ENCODE assay signal across 15 mouse cellular contexts in the genomic region with DNA sequence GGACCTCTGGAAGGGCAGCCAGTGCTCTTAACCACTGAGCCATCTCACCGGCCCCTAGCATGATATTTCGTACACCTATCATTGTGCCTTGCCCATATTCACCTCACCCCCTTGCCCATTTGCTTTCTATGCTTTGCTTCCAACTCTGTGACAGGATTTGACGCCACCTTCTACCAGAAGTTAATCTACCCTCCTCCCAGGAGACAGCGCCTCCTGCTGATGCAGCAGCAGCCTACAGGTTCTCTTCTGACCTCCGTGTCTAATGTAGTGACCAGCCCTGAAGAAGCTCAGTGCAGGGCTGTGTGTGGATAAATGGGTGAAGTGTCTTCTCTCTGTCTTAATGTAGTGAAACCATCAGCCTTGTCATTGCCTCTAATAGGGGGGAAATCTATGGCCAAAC. TPM values are rescaled to one million over a fixed set of nuclear protein-coding genes. Genes with fewer than 3 reads are reported as not detected.
DNase-seq lines count a peak whose midpoint lies in the region; ATAC-seq and TF ChIP-seq lines count a peak whose summit lies in the region.
"Had no signal": no experiment of that assay in that cellular context is flagged by ENCODE, and none has a peak within 500 bp of the region (broad histone marks: within the 10 kb centered on the region; RNA-seq: fewer than 3 reads in every experiment).

No protein-coding gene starts in this region.

- no peak overlapping the region for H3K4me2 ChIP-seq in heart, embryonic 11.5 days
- no peak overlapping the region for H3K4me2 ChIP-seq in lung, embryonic 14.5 days
- H3K4me2 ChIP-seq in neural tube, embryonic 15.5 days: no peak overlapping the region
- H3K4me2 ChIP-seq: forebrain, embryonic 15.5 days; limb, embryonic 15.5 days had no signal

- H3K79me2 ChIP-seq in heart, adult 2 months (replicated peaks; ENCODE audit: control insufficient read depth, insufficient read depth, low read length): no peaks in the 10 kb centered on the region

- no peak overlapping the region for H3K9ac ChIP-seq in heart, adult 2 months (ENCODE audit: low read depth, low read length)
- no peak overlapping the region for H3K9ac ChIP-seq in heart, embryonic 11.5 days (ENCODE audit: low read depth, low read length)
- H3K9ac ChIP-seq in lung, embryonic 14.5 days: no peak overlapping the region
- H3K9ac ChIP-seq in ES-E14 (ENCODE audit: insufficient read depth, low read depth, low read length, poor library complexity, severe bottlenecking): no peak overlapping the region
- H3K9ac ChIP-seq in neural tube, embryonic 15.5 days (replicated peaks): no peak overlapping the region
- H3K9ac ChIP-seq: forebrain, embryonic 15.5 days; limb, embryonic 15.5 days had no signal

- WGBS in heart, adult 2 months: 73% methylated on average over 5 of the region's 5 CpGs
- 55% methylated on average over 5 of the region's 5 CpGs for WGBS in heart, embryonic 11.5 days (ENCODE audit: insufficient replicate concordance)
- WGBS in lung, embryonic 14.5 days: 56% methylated on average over 5 of the region's 5 CpGs
- WGBS in neural tube, embryonic 15.5 days: 57% methylated on average over 5 of the region's 5 CpGs

- TF ChIP-seq POLR2A in heart, adult 2 months (IDR thresholded peaks at IDR 0.05; ENCODE audit: insufficient read depth, low read depth, low read length): no peak

- H3K9me3 ChIP-seq in heart, embryonic 11.5 days (replicated peaks; ENCODE audit: control insufficient read depth, low read length): no peaks in the 10 kb centered on the region
- no peaks in the 10 kb centered on the region for H3K9me3 ChIP-seq in lung, embryonic 14.5 days (ENCODE audit: low read depth, low read length)
- H3K9me3 ChIP-seq in ES-E14 (ENCODE audit: control insufficient read depth, insufficient read depth, low read depth, low read length): no peaks in the 10 kb centered on the region
- no peaks in the 10 kb centered on the region for H3K9me3 ChIP-seq in neural tube, embryonic 15.5 days (replicated peaks)
- H3K9me3 ChIP-seq: forebrain, embryonic 15.5 days; limb, embryonic 15.5 days; midbrain, embryonic 10.5 days had no signal

- no peaks in the 10 kb centered on the region for H3K27me3 ChIP-seq in heart, adult 2 months (ENCODE audit: control insufficient read depth, insufficient read depth, low read length)
- peaks cover 15% of the 10 kb centered on the region for H3K27me3 ChIP-seq in heart, embryonic 11.5 days (ENCODE audit: control insufficient read depth, insufficient read depth, low read length)
- H3K27me3 ChIP-seq in lung, embryonic 14.5 days (ENCODE audit: insufficient read depth, low read length): no peaks in the 10 kb centered on the region
- peaks cover 26% of the 10 kb centered on the region for H3K27me3 ChIP-seq in neural tube, embryonic 15.5 days (replicated peaks)

- H3K4me1 ChIP-seq in heart, adult 2 months (ENCODE audit: control insufficient read depth, insufficient read depth, low read length): no peaks in the 10 kb centered on the region
- no peaks in the 10 kb centered on the region for H3K4me1 ChIP-seq in heart, embryonic 11.5 days (ENCODE audit: control insufficient read depth, insufficient read depth, low read length)
- no peaks in the 10 kb centered on the region for H3K4me1 ChIP-seq in lung, embryonic 14.5 days (ENCODE audit: insufficient read depth)
- H3K4me1 ChIP-seq in ES-E14 (ENCODE audit: control insufficient read depth in 2 of 2, insufficient read depth in 2 of 2, low read length in 2 of 2, poor library complexity in 1 of 2): no peaks in the 10 kb centered on the region
- no peaks in the 10 kb centered on the region for H3K4me1 ChIP-seq in neural tube, embryonic 15.5 days
- H3K4me1 ChIP-seq: forebrain, embryonic 15.5 days; limb, embryonic 15.5 days; midbrain, embryonic 10.5 days had no signal

- DNase-seq in heart, adult 2 months: no peak
- no peak for DNase-seq in lung, embryonic 14.5 days
- no peak for DNase-seq in lung, postnatal 36 days
- DNase-seq in A20 (ENCODE audit: low read depth, low spot score) (peak; percentile 30), ES-E14 (ENCODE audit: low read depth, low spot score) (peak; percentile 22)
- DNase-seq: adrenal gland, postnatal 25 days; cerebellum, adult 9-11 months; heart, adult 18-20 months; thymus, adult 2 months had no signal

- no peak for TF ChIP-seq EP300 in heart, adult 2 months (IDR thresholded peaks at IDR 0.05; ENCODE audit: insufficient read depth, low read depth, low read length)

- peak; percentile 24; the same call in 1 of the 2 replicates for TF ChIP-seq CTCF in heart, adult 2 months (IDR thresholded peaks at IDR 0.05)
- peak; percentile 28; the same call in 1 of the 2 replicates for TF ChIP-seq CTCF in lung, embryonic 14.5 days (IDR thresholded peaks at IDR 0.05; ENCODE audit: low read depth)

- H3K4me3 ChIP-seq in heart, adult 2 months: no peak overlapping the region
- H3K4me3 ChIP-seq in heart, embryonic 11.5 days (ENCODE audit: low read depth, low read length): no peak overlapping the region
- no peak overlapping the region for H3K4me3 ChIP-seq in lung, embryonic 14.5 days (ENCODE audit: low read depth, low read length)
- no peak overlapping the region for H3K4me3 ChIP-seq in ES-E14 (ENCODE audit: insufficient read depth in 1 of 2, low read depth in 1 of 2, low read length in 2 of 2, poor library complexity in 1 of 2, severe bottlenecking in 1 of 2)
- no peak overlapping the region for H3K4me3 ChIP-seq in neural tube, embryonic 15.5 days (replicated peaks)
- H3K4me3 ChIP-seq: forebrain, embryonic 15.5 days; limb, embryonic 15.5 days; midbrain, embryonic 10.5 days had no signal

- ATAC-seq in heart, embryonic 11.5 days (replicated peaks; ENCODE audit: insufficient number of reproducible peaks, low FRiP score, low TSS enrichment): no peak
- no peak for ATAC-seq in lung, embryonic 14.5 days (ENCODE audit: insufficient read depth)
- ATAC-seq in neural tube, embryonic 15.5 days (ENCODE audit: low FRiP score): no peak
- ATAC-seq in granulocyte monocyte progenitor cell, adult 5-6 weeks (replicated peaks; ENCODE audit: poor library complexity, severe bottlenecking): no peak
- ATAC-seq: forebrain, embryonic 15.5 days had no signal

- no peaks in the 10 kb centered on the region for H3K36me3 ChIP-seq in heart, adult 2 months (ENCODE audit: control insufficient read depth, insufficient read depth, low read length)
- no peaks in the 10 kb centered on the region for H3K36me3 ChIP-seq in heart, embryonic 11.5 days (ENCODE audit: control insufficient read depth, insufficient read depth, low read length)
- H3K36me3 ChIP-seq in lung, embryonic 14.5 days (ENCODE audit: insufficient read depth): no peaks in the 10 kb centered on the region
- H3K36me3 ChIP-seq in ES-E14 (ENCODE audit: control insufficient read depth, insufficient read depth, low read length, poor library complexity, severe bottlenecking): no peaks in the 10 kb centered on the region
- no peaks in the 10 kb centered on the region for H3K36me3 ChIP-seq in neural tube, embryonic 15.5 days
- H3K36me3 ChIP-seq: forebrain, embryonic 15.5 days; limb, embryonic 15.5 days; midbrain, embryonic 10.5 days had no signal

- H3K27ac ChIP-seq in heart, adult 2 months: no peak overlapping the region
- no peak overlapping the region for H3K27ac ChIP-seq in heart, embryonic 11.5 days (ENCODE audit: low read depth, low read length)
- H3K27ac ChIP-seq in lung, embryonic 14.5 days (ENCODE audit: low read depth): no peak overlapping the region
- H3K27ac ChIP-seq in ES-E14 (ENCODE audit: insufficient read depth, low read depth, low read length, poor library complexity, severe bottlenecking): no peak overlapping the region
- H3K27ac ChIP-seq in neural tube, embryonic 15.5 days (replicated peaks): no peak overlapping the region
- H3K27ac ChIP-seq: forebrain, embryonic 15.5 days; limb, embryonic 15.5 days; midbrain, embryonic 10.5 days had no signal

- intact Hi-C loops in heart, adult 2 months (cut with DNase I): loop anchor here (5.0 kb wide), 1 partner anchor 183 kb away; no protein-coding TSS in a partner anchor

- in situ Hi-C loops in ES-E14 (cut with MboI; ENCODE audit: low sequenced_read_pairs in 2 of 2, unreplicated experiment in 2 of 2): loop anchor here in 1 of 2 experiments (25.0 kb wide), 1 partner anchor 127 kb away; a partner anchor contains a TSS

TF ChIP-seq in ES-E14, 5 proteins besides CTCF, POLR2A, EP300 and RAD21:
- TF ChIP-seq HCFC1 (IDR thresholded peaks at IDR 0.05; ENCODE audit: borderline replicate concordance, insufficient read depth, low read length): no peak
- TF ChIP-seq ZNF384 (IDR thresholded peaks at IDR 0.05; ENCODE audit: low read depth, low read length): no peak
- no peak for TF ChIP-seq CHD2 (IDR thresholded peaks at IDR 0.05; ENCODE audit: low read depth, low read length)
- no peak for TF ChIP-seq ZC3H11A (IDR thresholded peaks at IDR 0.05; ENCODE audit: borderline replicate concordance, low read depth, low read length)
- no peak for TF ChIP-seq MAFK (IDR thresholded peaks at IDR 0.05; ENCODE audit: insufficient read depth, low read depth, low read length)

RNA-seq across cellular contexts. Expression of a gene that starts 15.8 kb away (rescaled TPM):
- 1 to 10 TPM; 2.4 to 3.0 TPM for total RNA-seq in heart, adult 2 months (2021)
- polyA plus RNA-seq in heart, adult 2 months (2012; rRNA removed): 1.4 and 2.4 TPM in 2 replicates
- 0.72 and 1.2 TPM in 2 replicates for polyA plus RNA-seq in heart, embryonic 11.5 days (2014; fragmentation: Nextera tagmentation; extraction: Ambion mirVana)
- 1.3 and 1.5 TPM in 2 replicates for polyA plus RNA-seq in lung, embryonic 14.5 days (2014; fragmentation: Nextera tagmentation; extraction: Ambion mirVana)
- total RNA-seq in ES-E14 (2012; rRNA removed): 0.63 and 0.80 TPM in 2 replicates
- 0.61 and 0.96 TPM in 2 replicates for polyA plus RNA-seq in neural tube, embryonic 15.5 days (2015; fragmentation: Nextera tagmentation; extraction: Ambion mirVana)
- 10.5 and 16.1 TPM in 2 replicates for total RNA-seq in granulocyte monocyte progenitor cell, adult 5-6 weeks (2014; fragmentation: Nextera tagmentation)
- 14.9 and 19.7 TPM in 2 replicates for total RNA-seq in granulocyte monocyte progenitor cell, adult 5-6 weeks (2017)

RNA-seq across cellular contexts. Expression of a gene that starts 25.1 kb away (rescaled TPM):
- total RNA-seq in heart, adult 2 months (2021): 1 to 10 TPM; 1.6 to 2.3 TPM
- 1.3 and 2.0 TPM in 2 replicates for polyA plus RNA-seq in heart, adult 2 months (2012; rRNA removed)
- polyA plus RNA-seq in heart, embryonic 11.5 days (2014; fragmentation: Nextera tagmentation; extraction: Ambion mirVana): 3.3 and 3.4 TPM in 2 replicates
- 4.3 and 6.1 TPM in 2 replicates for polyA plus RNA-seq in lung, embryonic 14.5 days (2014; fragmentation: Nextera tagmentation; extraction: Ambion mirVana)
- total RNA-seq in ES-E14 (2012; rRNA removed): not detected in 2 replicates
- 3.6 and 6.0 TPM in 2 replicates for polyA plus RNA-seq in neural tube, embryonic 15.5 days (2015; fragmentation: Nextera tagmentation; extraction: Ambion mirVana)
- 49.4 and 52.3 TPM in 2 replicates for total RNA-seq in granulocyte monocyte progenitor cell, adult 5-6 weeks (2014; fragmentation: Nextera tagmentation)
- 51.3 and 53.6 TPM in 2 replicates for total RNA-seq in granulocyte monocyte progenitor cell, adult 5-6 weeks (2017)

Comparison
In these comparisons a context has a peak if more than half of its experiments do, and no peak if none do; other contexts are left out.
1. DNase-seq: peak in A20 (single experiment) and ES-E14 (single experiment); none in heart, adult 2 months (0 of 2), lung, embryonic 14.5 days (single experiment) and lung, postnatal 36 days (single experiment).